Mouse (Mus musculus) lung, postnatal 0 days (tissue): ENCODE results near the gene Mrm1. TPM values are rescaled to one million over a fixed set of nuclear protein-coding genes. Genes with fewer than 3 reads are reported as not detected.
"Not testable (repeated sequence)": the region's sequence is repeated elsewhere in the genome, so short reads cannot be mapped to it uniquely, and the experiment has no call there.

Source experiments
- ATAC-seq: fragments of 200-750 bp; cut with Nextera tagmentation; 2 replicates; pipeline ENCODE4 v1.8.0; 2017; ENCODE audit warnings: moderate library complexity
- DNase-seq: peaks from one replicate; pipeline ENCODE4 v3.0.0-alpha.2; 2016; ENCODE audit warnings: low spot score
- H3K27ac ChIP-seq: fragments of 300-500 bp; sonication (generic); 2 replicates; pipeline ENCODE4 v1.5.1; 2014; ENCODE audit warnings: antibody characterized with exemption, mild to moderate bottlenecking, low read length, mixed read lengths
- H3K27me3 ChIP-seq: fragments of 300-500 bp; sonication (generic); replicated peaks from 2 replicates; pipeline ENCODE4 v1.6.1; 2014; ENCODE audit warnings: low read length, mixed read lengths; ENCODE audit not compliant: insufficient read depth
- H3K36me3 ChIP-seq: fragments of 300-500 bp; sonication (generic); 2 replicates; pipeline ENCODE4 v1.6.1; 2014; ENCODE audit warnings: low read length, mixed read lengths; ENCODE audit not compliant: insufficient read depth
- H3K4me1 ChIP-seq: fragments of 300-500 bp; sonication (generic); 2 replicates; pipeline ENCODE4 v1.6.1; 2014; ENCODE audit warnings: antibody characterized with exemption, low read depth, low read length, mixed read lengths; ENCODE audit not compliant: insufficient read depth
- H3K4me2 ChIP-seq: fragments of 300-500 bp; sonication (generic); replicated peaks from 2 replicates; pipeline ENCODE4 v1.6.1; 2014; ENCODE audit warnings: low read depth, mild to moderate bottlenecking, low read length, moderate library complexity, mixed read lengths
- H3K4me3 ChIP-seq: fragments of 300-500 bp; sonication (generic); 2 replicates; pipeline ENCODE4 v1.5.1; 2014; ENCODE audit warnings: low read depth, low read length
- H3K9ac ChIP-seq: fragments of 300-500 bp; sonication (generic); replicated peaks from 2 replicates; pipeline ENCODE4 v1.6.1; 2014; ENCODE audit warnings: low read depth, mild to moderate bottlenecking
- H3K9me3 ChIP-seq: fragments of 300-500 bp; sonication (generic); 2 replicates; pipeline ENCODE4 v1.6.1; 2016; ENCODE audit warnings: low read length, mixed read lengths
- CTCF ChIP-seq: IDR thresholded peaks from 2 replicates; pipeline ENCODE4 v1.5.1; 2016; ENCODE audit warnings: antibody characterized with exemption, mild to moderate bottlenecking
- EP300 ChIP-seq: IDR thresholded peaks from 2 replicates; pipeline ENCODE4 v1.6.1; 2016; ENCODE audit warnings: antibody characterized with exemption, mild to moderate bottlenecking, control low read depth
- WGBS: fragments of 180-500 bp; shearing (Covaris S2); extraction: QIAGEN DNeasy Blood & Tissue Kit; methylation state at CpG from one replicate; pipeline ENCODE4 v1.1.7; 2014; 5-methylcytosine and 5-hydroxymethylcytosine counted together
- polyA plus RNA-seq: library from polyadenylated mRNA; unstranded; fragments of >200 nt; fragmentation: Nextera tagmentation; extraction: Ambion mirVana; gene quantifications from 2 replicates; pipeline ENCODE4 v1.2.1, GENCODE M21; 2015

The Mrm1 gene
- polyA plus RNA-seq, 1 experiment from 2014 or later, result 5.3 TPM

- no peak overlapping the region for H3K4me2 ChIP-seq
- H3K36me3 ChIP-seq, result peaks cover 24% of the 10 kb centered on the region; the same call in 1 of the 2 replicates
- H3K27me3 ChIP-seq, result no peaks in the 10 kb centered on the region
- TF ChIP-seq EP300 (no peak), CTCF (no peak)
- no peak overlapping the region for H3K4me3 ChIP-seq
- ATAC-seq (no peak), DNase-seq (no peak)
- WGBS, result 96% methylated on average over 15 of the region's 15 CpGs
- H3K9ac ChIP-seq, result no peak overlapping the region
- no peaks in the 10 kb centered on the region for H3K4me1 ChIP-seq
- no peak overlapping the region for H3K27ac ChIP-seq
- no peaks in the 10 kb centered on the region for H3K9me3 ChIP-seq
Measured at GRCm38 (mm10) chr11:84846741-84847474, 27.6 kb upstream of the Mrm1 start.

- DNase-seq, result no peak
- H3K27ac ChIP-seq, result no peak overlapping the region
- H3K36me3 ChIP-seq, result peaks cover 46% of the 10 kb centered on the region
- ATAC-seq, result no peak
- H3K27me3 ChIP-seq, result no peaks in the 10 kb centered on the region
- H3K9me3 ChIP-seq, result no peaks in the 10 kb centered on the region
- no peaks in the 10 kb centered on the region for H3K4me1 ChIP-seq
- no peak overlapping the region for H3K4me2 ChIP-seq
- TF ChIP-seq EP300 (no peak), CTCF (peak; percentile 32)
- H3K4me3 ChIP-seq, result no peak overlapping the region
- 91% methylated on average over 2 of the region's 2 CpGs for WGBS
- H3K9ac ChIP-seq, result no peak overlapping the region
Measured at GRCm38 (mm10) chr11:84839330-84839729, 20.0 kb upstream of the Mrm1 start.

- WGBS, result 59% methylated on average over 11 of the region's 11 CpGs
- H3K36me3 ChIP-seq, result not testable (repeated sequence)
- peak; percentile 5; the same call in 1 of the 2 replicates for ATAC-seq
Measured at GRCm38 (mm10) chr11:84829495-84829894, 10.2 kb upstream of the Mrm1 start.

GRCm38 (mm10) chr11:84828516-84829399 is 9.4 kb upstream of the Mrm1 start, which contains the start of gene Dhrs11:
Dhrs11 (minus strand) TSS chr11:84828994.
- peaks cover 5% of the 10 kb centered on the region; the same call in 1 of the 2 replicates for H3K4me1 ChIP-seq
- WGBS, result 2% methylated on average over 54 of the region's 62 CpGs
- peaks cover 1% of the 10 kb centered on the region; the same call in 1 of the 2 replicates for H3K36me3 ChIP-seq
- H3K27me3 ChIP-seq, result no peaks in the 10 kb centered on the region
- TF ChIP-seq CTCF (no peak), EP300 (no peak)
- peak within 1 kb of the TSS; percentile 83 for H3K4me3 ChIP-seq
- no peaks in the 10 kb centered on the region for H3K9me3 ChIP-seq
- peak within 1 kb of the TSS; percentile 94 for H3K4me2 ChIP-seq
- H3K9ac ChIP-seq, result peak within 1 kb of the TSS; percentile 62
- peak within 1 kb of the TSS; percentile 75 for H3K27ac ChIP-seq
- peak; percentile 97 for ATAC-seq
- DNase-seq, result peak; percentile 93

More at GRCm38 (mm10) chr11:84829495-84829894, 10.2 kb upstream of the Mrm1 start:
- not testable (repeated sequence) for H3K4me1 ChIP-seq, H3K27me3 ChIP-seq, H3K9me3 ChIP-seq
- peak overlapping the region; percentile 83; the same call in 1 of the 2 replicates for H3K4me3 ChIP-seq
- peak overlapping the region; percentile 75 for H3K27ac ChIP-seq
- peak overlapping the region; percentile 62; the same call in 1 of the 2 replicates for H3K9ac ChIP-seq
- peak overlapping the region; percentile 94 for H3K4me2 ChIP-seq
- DNase-seq, result peak; percentile 23

GRCm38 (mm10) chr11:84827901-84828503 is 8.7 kb upstream of the Mrm1 start:
- peak overlapping the region; percentile 83 for H3K4me3 ChIP-seq
- no peaks in the 10 kb centered on the region for H3K9me3 ChIP-seq
- no peaks in the 10 kb centered on the region for H3K27me3 ChIP-seq
- TF ChIP-seq CTCF (no peak), EP300 (no peak)
- H3K27ac ChIP-seq, result no peak overlapping the region; the same call in 1 of the 2 replicates
- 39% methylated on average over 3 of the region's 3 CpGs for WGBS
- H3K9ac ChIP-seq, result peak overlapping the region; percentile 62; the same call in 1 of the 2 replicates
- peak overlapping the region; percentile 94 for H3K4me2 ChIP-seq
- no peak for ATAC-seq
- H3K4me1 ChIP-seq, result peaks cover 5% of the 10 kb centered on the region; the same call in 1 of the 2 replicates
- H3K36me3 ChIP-seq, result no peaks in the 10 kb centered on the region; the same call in 1 of the 2 replicates
- no peak for DNase-seq

GRCm38 (mm10) chr11:84827492-84827891 is 8.2 kb upstream of the Mrm1 start:
- no peak overlapping the region for H3K4me3 ChIP-seq

More at GRCm38 (mm10) chr11:84827492-84827891, 8.2 kb upstream of the Mrm1 start:
- Histone ChIP-seq H3K9me3 (no peaks in the 10 kb centered on the region), H3K36me3 (no peaks in the 10 kb centered on the region; the same call in 1 of the 2 replicates), H3K9ac (no peak overlapping the region), H3K4me2 (no peak overlapping the region), H3K27me3 (no peaks in the 10 kb centered on the region), H3K4me1 (peaks cover 5% of the 10 kb centered on the region; the same call in 1 of the 2 replicates), H3K27ac (no peak overlapping the region)
- no peak for DNase-seq
- no peak for TF ChIP-seq EP300
- TF ChIP-seq CTCF, result no peak
- no peak for ATAC-seq
